Mouse (Mus musculus) thymus, adult 2 months (tissue): ENCODE results near the gene Aaed1.

ENCODE experiments used
- CTCF ChIP-seq: fragments of 200-500 bp; IDR thresholded peaks from 2 replicates; pipeline ENCODE4 v1.5.1; 2012; ENCODE audit warnings: mild to moderate bottlenecking, control low read depth, low read length, moderate library complexity, borderline replicate concordance; ENCODE audit not compliant: control insufficient read depth, poor library complexity, insufficient read depth; ENCODE audit errors: extremely low read depth
- POLR2A ChIP-seq: fragments of 200-500 bp; IDR thresholded peaks from 2 replicates; pipeline ENCODE4 v1.6.1; 2012; ENCODE audit warnings: mild to moderate bottlenecking, low read length, control low read depth, moderate library complexity; ENCODE audit not compliant: control insufficient read depth, poor library complexity, insufficient read depth; ENCODE audit errors: extremely low read depth

- no peak for TF ChIP-seq POLR2A
- no peak for TF ChIP-seq CTCF
Measured at GRCm38 (mm10) chr13:64358476-64358875, 46.0 kb upstream of the Aaed1 start.
